19 mouse cellular contexts compared by ENCODE assay signal in the genomic region with DNA sequence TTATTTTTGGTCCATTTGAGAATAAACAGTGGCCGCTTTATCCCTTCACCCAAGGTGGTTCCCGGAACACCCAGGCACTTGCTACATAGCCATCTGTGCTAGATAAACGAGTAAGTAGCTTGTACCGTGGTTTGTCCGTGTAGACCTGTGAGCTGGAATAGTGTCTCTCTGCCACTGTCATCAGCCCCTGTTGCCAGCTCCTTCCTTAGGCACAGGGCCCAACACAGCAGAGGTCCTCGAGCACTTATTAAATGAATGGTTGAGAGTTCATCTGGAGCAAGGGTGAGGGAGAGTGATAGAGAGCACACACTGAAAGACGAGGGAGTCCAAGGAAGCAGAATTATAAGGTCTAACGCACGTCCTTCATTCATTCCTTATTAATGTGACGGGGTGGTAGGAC.
"Had no signal": no experiment of that assay in that cellular context is flagged by ENCODE, and none has a peak within 500 bp of the region (broad histone marks: within the 10 kb centered on the region; RNA-seq: fewer than 3 reads in every experiment).

No protein-coding gene starts in this region.

- H3K4me3 ChIP-seq: liver, embryonic 13.5 days; liver, embryonic 15.5 days; lung, embryonic 15.5 days; midbrain, embryonic 13.5 days; midbrain, embryonic 15.5 days; neural tube, embryonic 12.5 days; stomach, embryonic 15.5 days had no signal

- DNase-seq: liver, embryonic 13.5 days; liver, postnatal 0 days; lung, adult 2 months; lung, postnatal 14 days; lung, postnatal 36 days; right cerebral cortex, postnatal 14 days; thymus, adult 2 months; thymus, postnatal 25 days; thymus, postnatal 4 days had no signal

- H3K9me3 ChIP-seq: liver, embryonic 13.5 days; liver, embryonic 15.5 days; lung, embryonic 15.5 days; megakaryocyte, embryonic 14.5 days; midbrain, embryonic 13.5 days; midbrain, embryonic 15.5 days; neural tube, embryonic 12.5 days; stomach, embryonic 15.5 days had no signal

- H3K4me2 ChIP-seq: liver, embryonic 13.5 days; liver, embryonic 15.5 days; lung, embryonic 15.5 days; midbrain, embryonic 13.5 days; midbrain, embryonic 15.5 days; stomach, embryonic 15.5 days had no signal

- H3K9ac ChIP-seq: liver, embryonic 13.5 days; liver, embryonic 15.5 days; liver, postnatal 0 days; lung, embryonic 15.5 days; midbrain, embryonic 13.5 days; midbrain, embryonic 15.5 days; neural tube, embryonic 12.5 days; stomach, embryonic 15.5 days had no signal

- ATAC-seq: liver, postnatal 0 days; lung, postnatal 0 days had no signal

- H3K36me3 ChIP-seq: liver, embryonic 13.5 days; liver, embryonic 15.5 days; lung, embryonic 15.5 days; midbrain, embryonic 13.5 days; midbrain, embryonic 15.5 days; neural tube, embryonic 12.5 days; stomach, embryonic 15.5 days had no signal

- H3K4me1 ChIP-seq: liver, embryonic 13.5 days; liver, embryonic 15.5 days; megakaryocyte, embryonic 14.5 days; stomach, embryonic 15.5 days had no signal

- H3K27ac ChIP-seq: liver, embryonic 13.5 days; liver, embryonic 15.5 days; lung, embryonic 15.5 days; macrophage; midbrain, embryonic 15.5 days; neural tube, embryonic 12.5 days; stomach, embryonic 15.5 days; stomach, postnatal 0 days had no signal

- H3K27me3 ChIP-seq: liver, embryonic 13.5 days; lung, embryonic 15.5 days; midbrain, embryonic 13.5 days; midbrain, embryonic 15.5 days; neural tube, embryonic 12.5 days; stomach, embryonic 15.5 days had no signal
